Mouse (Mus musculus) hindbrain, embryonic 10.5 days (tissue): ENCODE measurements around the gene Zfp609. TPM values are rescaled to one million over a fixed set of nuclear protein-coding genes. Genes with fewer than 3 reads are reported as not detected.
"Not testable (repeated sequence)": the region's sequence is repeated elsewhere in the genome, so short reads cannot be mapped to it uniquely, and the experiment has no call there.

Experiments
- DNase-seq: peaks from one replicate; pipeline ENCODE4 v3.0.0-alpha.2; 2017; ENCODE audit warnings: low spot score
- H3K27ac ChIP-seq: fragments of 300-500 bp; sonication (generic); 2 replicates; pipeline ENCODE4 v1.5.1; 2016; ENCODE audit warnings: mild to moderate bottlenecking, moderate library complexity
- H3K27me3 ChIP-seq: fragments of 300-500 bp; sonication (generic); 2 replicates; pipeline ENCODE4 v1.6.1; 2016; ENCODE audit warnings: mild to moderate bottlenecking; ENCODE audit not compliant: poor library complexity, insufficient read depth, severe bottlenecking
- H3K36me3 ChIP-seq: fragments of 300-500 bp; sonication (generic); 2 replicates; pipeline ENCODE4 v1.6.1; 2016; ENCODE audit warnings: mild to moderate bottlenecking, moderate library complexity
- H3K4me1 ChIP-seq: fragments of 300-500 bp; sonication (generic); replicated peaks from 2 replicates; pipeline ENCODE4 v1.6.1; 2016; ENCODE audit warnings: mild to moderate bottlenecking
- H3K4me3 ChIP-seq: fragments of 300-500 bp; sonication (generic); 2 replicates; pipeline ENCODE4 v1.5.1; 2016; ENCODE audit warnings: mild to moderate bottlenecking, moderate library complexity
- H3K9me3 ChIP-seq: fragments of 300-500 bp; sonication (generic); 2 replicates; pipeline ENCODE4 v1.6.1; 2016; ENCODE audit warnings: mild to moderate bottlenecking, moderate library complexity
- WGBS: fragments of 180-500 bp; shearing (Covaris S2); methylation state at CpG from one replicate; pipeline ENCODE4 v1.1.7; 2016; 5-methylcytosine and 5-hydroxymethylcytosine counted together
- polyA plus RNA-seq: library from polyadenylated mRNA; unstranded; fragments of >200 nt; fragmentation: Nextera tagmentation; extraction: Ambion mirVana; gene quantifications from 2 replicates; pipeline ENCODE4 v1.2.1, GENCODE M21; 2016

Gene Zfp609
- polyA plus RNA-seq, 1 experiment from 2014 or later: 9.2 TPM

DNA sequence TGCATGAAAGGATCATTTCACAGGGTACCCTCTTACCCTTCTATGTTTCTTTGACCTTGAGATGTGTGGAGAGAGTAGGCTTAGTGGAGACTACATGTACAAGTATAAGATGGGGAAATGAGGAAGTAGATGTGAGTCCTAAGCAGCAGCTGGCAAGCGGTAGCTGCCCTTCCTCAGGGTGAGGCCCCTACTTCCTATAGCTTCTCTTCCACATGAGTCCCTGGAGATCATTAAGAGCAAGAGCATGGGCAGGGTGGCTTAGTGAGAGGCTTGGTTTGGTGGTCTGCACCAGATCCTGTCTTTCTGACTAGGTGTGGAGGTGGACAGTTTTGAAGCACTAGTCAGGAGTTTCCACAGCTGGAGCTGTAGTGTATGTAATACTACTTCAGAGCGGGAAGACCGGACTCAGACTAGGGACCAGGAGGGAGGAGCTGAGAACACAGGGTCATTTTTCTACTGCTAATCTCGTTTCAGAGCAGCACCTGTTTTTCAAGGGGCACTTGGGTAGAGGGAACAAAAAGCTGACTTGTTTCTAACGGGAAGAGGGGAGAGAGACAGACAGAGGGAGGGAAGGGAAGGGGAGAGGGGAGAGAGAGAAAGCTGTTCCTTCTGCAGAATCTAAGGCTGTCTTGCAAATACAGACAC, 134.3 kb downstream of the Zfp609 start:
- Histone ChIP-seq H3K4me1 (peaks cover 28% of the 10 kb centered on the region), H3K27me3 (no peaks in the 10 kb centered on the region), H3K9me3 (no peaks in the 10 kb centered on the region), H3K4me3 (no peak overlapping the region), H3K36me3 (peaks cover 94% of the 10 kb centered on the region), H3K27ac (peak overlapping the region; percentile 66)
- WGBS: 53% methylated on average over 5 of the region's 5 CpGs
- DNase-seq: no peak

GRCm38 (mm10) chr9:65692466-65692865, 134.9 kb downstream of the Zfp609 start:
- peaks cover 94% of the 10 kb centered on the region for H3K36me3 ChIP-seq

DNA sequence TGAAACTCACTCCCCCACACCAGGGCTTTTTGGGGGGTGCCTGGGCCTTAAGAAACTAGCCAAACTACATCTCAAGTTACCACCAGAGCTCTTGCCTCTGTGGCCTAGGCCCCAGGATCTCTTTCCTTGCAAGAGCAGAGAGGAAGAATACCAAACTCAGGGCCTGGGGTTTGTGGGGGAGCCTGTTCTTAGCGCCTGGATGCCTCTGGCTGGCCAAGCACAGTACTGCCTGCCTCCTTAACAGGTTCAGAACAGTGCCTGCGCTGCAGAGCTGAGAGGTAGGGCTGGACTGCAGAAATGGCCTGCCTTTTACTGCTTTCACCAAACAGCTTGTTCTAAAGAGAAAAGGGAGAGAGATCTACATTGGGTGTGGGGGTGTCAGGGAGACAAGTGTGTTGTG, 137.5 kb downstream of the Zfp609 start:
- H3K4me1 ChIP-seq: peaks cover 28% of the 10 kb centered on the region
- DNase-seq, H3K4me3 ChIP-seq, H3K9me3 ChIP-seq, H3K27ac ChIP-seq, H3K27me3 ChIP-seq: not testable (repeated sequence)
- WGBS: 70% methylated on average over 2 of the region's 2 CpGs
- peaks cover 89% of the 10 kb centered on the region for H3K36me3 ChIP-seq

More at GRCm38 (mm10) chr9:65692466-65692865, 134.9 kb downstream of the Zfp609 start:
- no peaks in the 10 kb centered on the region for H3K27me3 ChIP-seq
- H3K4me1 ChIP-seq: peaks cover 28% of the 10 kb centered on the region
- no peak for DNase-seq
- H3K4me3 ChIP-seq: no peak overlapping the region
- H3K9me3 ChIP-seq: no peaks in the 10 kb centered on the region
- H3K27ac ChIP-seq: peak overlapping the region; percentile 66; the same call in 1 of the 2 replicates
- WGBS: 27% methylated on average over 3 of the region's 3 CpGs

GRCm38 (mm10) chr9:65684704-65685103, 142.7 kb downstream of the Zfp609 start:
- Histone ChIP-seq H3K36me3 (peaks cover 39% of the 10 kb centered on the region), H3K9me3 (no peaks in the 10 kb centered on the region), H3K27me3 (no peaks in the 10 kb centered on the region), H3K4me1 (peaks cover 10% of the 10 kb centered on the region), H3K27ac (no peak overlapping the region), H3K4me3 (no peak overlapping the region)
- no peak for DNase-seq
- WGBS: 87% methylated on average over 2 of the region's 2 CpGs

GRCm38 (mm10) chr9:65682994-65683393, 144.4 kb downstream of the Zfp609 start:
- Histone ChIP-seq H3K27ac (no peak overlapping the region), H3K9me3 (no peaks in the 10 kb centered on the region), H3K27me3 (no peaks in the 10 kb centered on the region), H3K4me1 (peaks cover 27% of the 10 kb centered on the region), H3K4me3 (no peak overlapping the region), H3K36me3 (peaks cover 26% of the 10 kb centered on the region)
- no peak for DNase-seq
- WGBS: 83% methylated on average over 1 of the region's 1 CpGs

GRCm38 (mm10) chr9:65682183-65682582, 145.2 kb downstream of the Zfp609 start:
- no peaks in the 10 kb centered on the region for H3K9me3 ChIP-seq
- H3K4me3 ChIP-seq: no peak overlapping the region
- H3K36me3 ChIP-seq: peaks cover 18% of the 10 kb centered on the region
- H3K27ac ChIP-seq: no peak overlapping the region
- H3K4me1 ChIP-seq: peaks cover 35% of the 10 kb centered on the region
- no peak for DNase-seq
- no peaks in the 10 kb centered on the region for H3K27me3 ChIP-seq
- 85% methylated on average over 3 of the region's 3 CpGs for WGBS

- Histone ChIP-seq H3K9me3 (no peaks in the 10 kb centered on the region), H3K27me3 (no peaks in the 10 kb centered on the region), H3K4me3 (no peak overlapping the region), H3K27ac (no peak overlapping the region), H3K4me1 (peaks cover 38% of the 10 kb centered on the region), H3K36me3 (peaks cover 12% of the 10 kb centered on the region)
- DNase-seq: no peak
- 94% methylated on average over 2 of the region's 2 CpGs for WGBS
Observed at GRCm38 (mm10) chr9:65681634-65681940, 145.8 kb downstream of the Zfp609 start.

GRCm38 (mm10) chr9:65680938-65681633, 146.3 kb downstream of the Zfp609 start:
- no peak for DNase-seq
- Histone ChIP-seq H3K27ac (no peak overlapping the region), H3K9me3 (no peaks in the 10 kb centered on the region), H3K4me3 (no peak overlapping the region), H3K27me3 (no peaks in the 10 kb centered on the region), H3K36me3 (peaks cover 7% of the 10 kb centered on the region), H3K4me1 (peaks cover 41% of the 10 kb centered on the region)
- WGBS: 88% methylated on average over 4 of the region's 4 CpGs

- WGBS: 27% methylated on average over 5 of the region's 5 CpGs
- peaks cover 48% of the 10 kb centered on the region for H3K4me1 ChIP-seq
- DNase-seq: peak; percentile 36
- no peaks in the 10 kb centered on the region for H3K9me3 ChIP-seq
- peak overlapping the region; percentile 50 for H3K27ac ChIP-seq
- no peaks in the 10 kb centered on the region for H3K27me3 ChIP-seq
- H3K36me3 ChIP-seq: no peaks in the 10 kb centered on the region
- peak overlapping the region; percentile 42 for H3K4me3 ChIP-seq
Observed at GRCm38 (mm10) chr9:65679181-65679761, 148.1 kb downstream of the Zfp609 start.

- no peaks in the 10 kb centered on the region for H3K9me3 ChIP-seq
- no peaks in the 10 kb centered on the region for H3K27me3 ChIP-seq
- H3K4me3 ChIP-seq: peak overlapping the region; percentile 82
- peak overlapping the region; percentile 93 for H3K27ac ChIP-seq
- DNase-seq: no peak
- no peaks in the 10 kb centered on the region for H3K36me3 ChIP-seq
- H3K4me1 ChIP-seq: peaks cover 48% of the 10 kb centered on the region
- 4% methylated on average over 3 of the region's 3 CpGs for WGBS
Observed at GRCm38 (mm10) chr9:65677119-65677462, 150.3 kb downstream of the Zfp609 start.

DNA sequence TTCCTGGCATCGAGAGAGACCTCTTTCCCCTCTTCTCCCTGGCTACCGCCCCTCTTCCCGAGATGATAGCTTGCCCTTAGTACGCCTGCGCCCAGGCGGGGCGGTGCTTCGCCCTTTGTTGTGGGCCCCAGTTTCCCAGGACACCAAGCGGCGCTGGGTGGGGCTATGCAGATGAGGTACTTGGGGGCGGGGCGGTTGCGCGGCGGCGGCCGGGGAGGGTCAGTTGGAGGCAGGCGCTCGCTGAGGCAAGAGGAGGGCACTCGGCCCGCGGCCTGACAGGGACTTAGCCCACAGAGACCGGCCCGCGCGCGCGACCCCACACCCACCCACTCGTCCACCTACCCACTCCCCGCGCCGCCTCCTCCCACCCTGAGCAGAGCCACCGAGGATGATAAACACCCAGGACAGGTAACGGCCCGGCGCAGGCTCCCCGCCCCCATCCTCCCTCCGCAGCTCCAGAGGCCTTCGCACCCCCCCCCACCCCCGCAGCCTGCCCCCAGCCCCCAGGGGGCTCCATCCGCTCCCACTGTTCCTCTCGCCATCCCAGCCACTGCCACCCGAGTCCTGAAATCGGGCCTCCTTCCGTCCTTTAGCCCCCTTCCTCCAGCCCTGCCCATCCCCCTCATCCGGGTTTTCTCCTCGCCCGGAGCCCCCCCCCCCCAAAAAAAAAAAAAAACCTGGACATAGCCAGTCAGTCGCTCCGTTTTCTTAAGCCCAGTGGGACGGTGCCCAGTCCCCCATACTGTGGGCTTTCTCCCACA, 150.8 kb downstream of the Zfp609 start:
- Histone ChIP-seq H3K9me3 (no peaks in the 10 kb centered on the region), H3K4me3 (peak overlapping the region; percentile 82), H3K36me3 (no peaks in the 10 kb centered on the region), H3K27me3 (no peaks in the 10 kb centered on the region), H3K27ac (peak overlapping the region; percentile 93), H3K4me1 (peaks cover 52% of the 10 kb centered on the region)
- DNase-seq: peak; percentile 98
- under 1% methylated on average over 49 of the region's 51 CpGs for WGBS

DNA sequence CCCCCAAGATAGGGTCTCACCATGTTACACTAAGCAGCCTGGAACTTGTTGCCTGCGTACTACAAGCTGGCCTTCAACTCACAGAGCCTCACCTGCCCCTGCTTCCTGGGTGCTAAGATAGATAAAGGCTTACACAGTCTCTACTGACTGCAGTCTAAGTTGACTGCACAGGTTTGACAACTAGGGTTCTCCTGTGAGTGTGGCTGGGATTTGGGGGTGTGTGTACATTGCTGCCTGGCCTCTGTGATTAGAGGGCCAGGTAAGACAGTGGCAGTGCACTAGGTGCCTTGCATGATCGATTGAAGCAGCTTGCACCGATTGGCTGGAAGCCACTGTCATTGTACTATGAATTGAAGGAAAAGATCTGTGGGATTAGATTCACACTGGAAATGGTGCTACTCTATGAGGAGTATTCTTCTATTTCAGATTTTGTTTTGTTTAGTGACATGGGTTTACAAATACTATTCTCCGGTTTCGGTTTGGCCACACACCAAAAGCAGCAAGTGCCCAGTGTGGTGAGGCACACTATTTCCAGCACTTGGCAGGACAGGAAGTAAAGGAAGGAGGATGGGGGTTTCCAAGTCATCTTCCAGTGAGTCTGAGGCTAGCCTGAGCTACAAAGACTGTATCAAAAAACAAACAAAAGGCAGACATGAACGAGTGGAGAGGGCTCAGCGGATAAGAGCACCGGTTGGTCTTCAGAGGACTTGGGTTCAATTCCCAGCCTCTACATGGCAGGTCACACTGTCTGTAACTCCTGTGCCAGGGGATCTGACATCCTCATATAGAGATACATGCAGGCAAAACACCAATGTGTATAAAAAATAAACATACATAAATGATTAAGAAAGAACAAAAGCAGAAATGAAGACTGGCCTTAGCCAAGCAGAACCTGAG, 151.7 kb downstream of the Zfp609 start:
- DNase-seq: no peak
- Histone ChIP-seq H3K4me1 (peaks cover 58% of the 10 kb centered on the region), H3K27ac (peak overlapping the region; percentile 93), H3K36me3 (no peaks in the 10 kb centered on the region), H3K4me3 (peak overlapping the region; percentile 82), H3K27me3 (no peaks in the 10 kb centered on the region), H3K9me3 (no peaks in the 10 kb centered on the region)
- 57% methylated on average over 8 of the region's 8 CpGs for WGBS
